Mouse (Mus musculus): Measurements from ENCODE around the gene Rbm12. TPM values are rescaled to one million over a fixed set of nuclear protein-coding genes. Genes with fewer than 3 reads are reported as not detected.
A peak's percentile ranks its signal among the peaks of the same experiment; 100 is the strongest.

Rbm12 gene
- 10 to 100 TPM; 27.7 to 36.0 TPM for total RNA-seq (2021)
- long read RNA-seq, experiment 1, full-length matches to known transcripts, result 12 of 13 reads
- long read RNA-seq, experiment 1, partial matches to known transcripts, result 0 of 13 reads
- long read RNA-seq, experiment 1, other reads (novel, unspliced or antisense), result 1 of 13 reads
- long read RNA-seq, experiment 2, full-length matches to known transcripts, result 9 of 11 reads
- long read RNA-seq, experiment 2, partial matches to known transcripts, result 0 of 11 reads
- long read RNA-seq, experiment 2, other reads (novel, unspliced or antisense), result 2 of 11 reads

DNA sequence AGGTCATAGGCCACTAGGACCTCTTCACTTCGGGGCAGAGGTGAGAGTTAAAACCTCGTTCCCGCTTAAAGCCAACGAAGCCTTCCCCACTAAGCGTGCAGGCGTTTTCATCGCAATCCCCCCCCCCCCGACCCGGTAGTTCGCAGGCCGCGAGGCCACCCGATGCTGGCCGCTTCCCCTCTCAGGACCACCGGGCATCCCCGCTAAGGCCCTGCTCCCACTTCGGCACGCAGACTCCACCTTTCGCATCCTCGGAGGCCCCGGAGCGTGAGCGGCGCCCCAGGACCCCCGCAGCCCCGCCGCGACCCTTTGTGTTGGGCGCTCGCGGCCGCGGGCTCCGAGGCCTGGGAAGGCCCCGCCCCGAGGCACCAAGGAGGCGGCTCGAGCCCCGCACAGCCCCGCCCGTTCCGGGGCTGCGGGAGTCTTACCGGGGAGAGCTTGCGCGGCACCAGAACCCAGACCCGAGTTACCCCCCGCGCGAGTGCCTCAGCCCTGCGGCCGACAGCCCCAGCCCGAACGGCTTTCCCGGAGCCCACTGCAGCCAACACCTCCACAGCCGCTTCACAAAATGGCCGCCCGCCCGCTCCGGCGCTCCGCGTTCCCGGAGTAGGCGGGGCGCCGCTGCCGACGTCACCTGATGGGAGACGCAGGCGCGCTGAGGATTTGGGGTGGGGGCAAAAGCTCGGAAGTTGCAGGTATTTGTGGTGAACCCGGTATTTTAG lies at the start of gene Rbm12, which contains the start of gene Cpne1:
Gene Rbm12, minus strand, starts transcription at position 621 of the 722 bp plus-strand sequence.
Gene Cpne1, minus strand, starts transcription at position 608 of the 722 bp plus-strand sequence.
- peak; percentile 90 to 94 for DNase-seq (ENCODE audit: extremely low spot score in 1 of 2, low spot score in 2 of 2)
- intact Hi-C loops (cut with DNase I), result loop anchor here (2.0 kb wide), 1 partner anchor 47 kb away; the partner anchor contains the start of gene Spag4
- H3K4me3 ChIP-seq, result peak within 1 kb of the TSS; percentile 97
- TF ChIP-seq CTCF (IDR thresholded peaks at IDR 0.05), result no peak
- peak within 1 kb of the TSS; percentile 97 for H3K27ac ChIP-seq

DNA sequence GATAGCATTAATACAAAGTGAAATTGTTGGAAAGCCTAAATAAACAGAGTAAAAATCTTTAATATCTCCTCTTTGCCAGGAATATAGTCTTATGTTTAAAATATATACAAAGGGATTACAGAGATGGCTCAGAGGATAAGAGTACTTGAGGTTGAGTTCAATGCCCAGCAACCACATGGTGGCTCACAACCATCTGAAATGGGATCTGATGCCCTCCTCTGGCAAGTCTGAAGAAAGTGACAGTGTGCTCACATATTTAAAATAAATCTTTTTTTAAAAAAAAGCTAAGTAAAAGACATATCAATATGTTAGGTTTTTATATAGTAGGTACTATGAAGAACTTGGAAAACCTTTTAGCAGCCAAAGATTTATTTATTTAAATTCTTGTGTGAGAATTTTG lies 39.8 kb upstream of the Rbm12 start:
- no peak for DNase-seq (ENCODE audit: extremely low spot score in 1 of 2, low spot score in 2 of 2)
- no peak overlapping the region for H3K4me3 ChIP-seq
- intact Hi-C loops (cut with DNase I), result no loop called here
- H3K27ac ChIP-seq, result no peak overlapping the region
- TF ChIP-seq CTCF (IDR thresholded peaks at IDR 0.05), result peak; percentile 37

DNA sequence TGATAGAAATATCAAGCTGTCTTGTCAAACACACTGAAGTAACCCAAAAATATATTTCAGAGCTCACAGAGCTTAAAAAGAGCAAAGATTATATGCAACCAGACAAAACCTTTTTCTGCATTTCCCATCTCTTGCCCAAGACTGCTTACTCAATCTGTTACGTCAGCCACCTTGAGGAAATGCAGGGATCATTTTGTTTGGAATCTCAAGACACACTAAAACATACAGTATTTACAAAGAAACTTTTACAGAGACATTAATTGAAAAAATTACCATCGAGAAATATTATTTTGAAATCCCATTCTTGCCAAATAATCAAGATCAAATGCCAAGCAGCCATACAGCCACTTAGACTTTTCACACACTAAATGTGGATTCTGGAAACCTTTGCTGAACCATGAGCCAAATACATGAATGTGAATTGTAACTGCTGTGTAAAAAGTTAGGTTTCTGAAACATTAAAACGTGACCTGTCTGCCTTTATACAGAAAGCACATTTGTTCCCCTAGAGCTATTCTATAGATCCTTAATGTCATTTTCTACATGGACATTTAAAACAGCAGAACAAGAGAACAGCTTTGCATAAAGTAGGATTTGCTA lies 35.6 kb upstream of the Rbm12 start:
- intact Hi-C loops (cut with DNase I), result no loop called here
- no peak for TF ChIP-seq CTCF (IDR thresholded peaks at IDR 0.05)

DNA sequence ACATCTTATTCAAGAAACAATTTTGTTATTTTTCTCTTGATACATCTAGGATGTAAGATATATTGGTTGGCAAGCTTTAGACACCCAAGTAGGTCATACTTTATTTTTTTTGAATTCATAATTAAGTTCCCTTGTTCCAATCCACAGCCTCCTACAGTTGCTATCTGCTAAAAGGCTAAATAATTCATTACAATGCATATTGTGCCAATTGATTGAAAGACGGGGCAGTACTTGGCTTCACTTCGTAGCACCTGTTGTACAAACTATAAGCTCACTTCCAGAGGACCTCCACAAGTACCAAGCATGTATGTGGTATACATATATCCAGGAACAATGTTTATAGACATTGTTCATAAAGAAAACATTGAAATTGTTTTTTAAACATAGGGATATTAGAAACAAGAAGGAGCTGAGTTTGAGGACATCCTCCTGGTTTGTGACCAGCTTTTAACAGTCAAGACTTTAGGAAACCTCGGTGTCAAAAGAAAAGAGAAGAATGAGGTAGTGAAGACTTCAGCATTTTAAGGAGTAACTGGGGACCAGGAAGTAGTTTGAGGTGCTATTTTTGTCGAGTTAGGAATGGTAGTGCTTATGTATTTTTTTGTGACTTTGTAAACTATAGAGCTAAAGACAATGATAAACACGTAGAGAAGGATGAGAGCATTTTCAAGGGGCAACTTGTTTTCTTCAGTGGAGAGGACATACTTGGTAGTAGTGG lies 34.7 kb upstream of the Rbm12 start:
- intact Hi-C loops (cut with DNase I), result no loop called here
- DNase-seq (ENCODE audit: extremely low spot score in 1 of 2, low spot score in 2 of 2), result no peak
- Histone ChIP-seq H3K4me3 (no peak overlapping the region), H3K27ac (no peak overlapping the region)
- no peak for TF ChIP-seq CTCF (IDR thresholded peaks at IDR 0.05)

More for the DNA sequence above, 35.6 kb upstream of the Rbm12 start:
- H3K4me3 ChIP-seq, result no peak overlapping the region
- no peak overlapping the region for H3K27ac ChIP-seq
- DNase-seq (ENCODE audit: extremely low spot score in 1 of 2, low spot score in 2 of 2), result no peak

DNA sequence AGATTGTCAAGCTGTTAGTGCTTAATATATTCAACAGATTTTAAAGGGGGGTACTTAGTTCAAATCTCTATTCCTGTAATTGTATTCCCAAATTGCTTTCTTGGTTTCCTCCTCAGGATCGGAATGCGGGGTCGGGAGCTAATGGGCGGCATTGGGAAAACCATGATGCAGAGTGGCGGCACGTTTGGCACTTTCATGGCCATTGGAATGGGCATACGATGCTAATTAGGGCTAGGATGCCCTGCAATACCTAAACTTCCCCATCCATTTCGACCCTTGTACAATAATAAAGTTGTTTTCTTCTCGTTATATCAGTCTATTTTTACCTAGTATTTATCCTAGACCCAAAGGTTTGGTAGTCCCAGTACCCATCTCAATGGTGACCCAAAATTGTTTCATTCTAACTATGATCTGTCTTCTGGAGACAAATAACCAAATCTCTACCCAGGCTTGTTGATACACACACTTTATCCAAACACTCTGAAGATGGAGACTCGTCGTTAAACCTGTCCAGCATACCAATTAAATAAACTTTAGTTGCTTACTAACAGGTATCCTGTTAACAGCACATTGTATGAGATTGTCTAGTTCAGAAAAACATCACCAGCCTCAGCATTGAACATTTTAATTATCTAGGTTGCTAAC lies 33.8 kb upstream of the Rbm12 start:
- intact Hi-C loops (cut with DNase I), result no loop called here
- TF ChIP-seq CTCF (IDR thresholded peaks at IDR 0.05), result no peak
- DNase-seq (ENCODE audit: extremely low spot score in 1 of 2, low spot score in 2 of 2), result no peak
- no peak overlapping the region for H3K27ac ChIP-seq
- no peak overlapping the region for H3K4me3 ChIP-seq

DNA sequence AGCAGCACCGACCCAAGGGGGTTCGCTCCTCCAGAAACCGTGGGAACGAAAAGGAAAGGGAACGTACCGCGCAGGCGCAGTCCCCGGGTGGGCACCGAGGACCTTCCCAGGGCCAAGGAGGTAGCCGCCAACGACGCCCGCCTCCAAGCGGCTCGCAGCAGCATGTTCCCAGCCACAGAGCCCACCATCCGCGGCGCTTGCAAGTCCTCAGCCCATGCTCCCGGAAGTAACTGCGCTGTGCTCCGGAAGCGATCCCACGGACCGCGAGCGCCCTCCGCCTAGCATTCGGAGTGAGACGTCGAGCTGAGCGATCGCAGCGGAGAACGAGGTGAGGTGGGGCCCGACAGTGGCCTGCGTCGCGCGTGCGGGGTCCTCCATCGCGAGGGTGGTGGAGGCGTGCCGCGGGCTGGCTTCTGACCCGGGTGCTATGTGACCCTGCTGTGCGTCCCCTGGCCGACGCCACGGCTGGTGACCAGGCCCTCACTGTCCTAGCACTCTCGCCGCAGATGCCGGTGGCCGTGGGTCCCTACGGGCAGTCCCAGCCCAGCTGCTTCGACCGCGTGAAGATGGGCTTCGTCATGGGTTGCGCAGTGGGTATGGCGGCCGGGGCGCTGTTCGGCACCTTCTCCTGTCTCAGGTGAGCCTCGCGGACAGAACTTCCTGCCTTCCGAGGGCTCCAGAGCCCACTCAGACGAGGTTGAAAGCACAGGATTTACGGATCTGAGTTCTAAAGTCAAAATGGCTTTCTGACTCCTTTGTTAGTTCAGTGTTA lies 32.4 kb upstream of the Rbm12 start, which contains the start of the genes Romo1 and Nfs1:
Gene Romo1, plus strand, starts transcription at position 87 of the 772 bp plus-strand sequence.
Gene Nfs1, minus strand, starts transcription at position 234 of the 772 bp plus-strand sequence.
- H3K4me3 ChIP-seq, result peak within 1 kb of the TSS; percentile 79
- peak within 1 kb of the TSS; percentile 94 for H3K27ac ChIP-seq
- peak; percentile 38 for TF ChIP-seq CTCF (IDR thresholded peaks at IDR 0.05)
- intact Hi-C loops (cut with DNase I), result loop anchor here (5.0 kb wide), 2 partner anchors 33 to 182 kb away; no protein-coding TSS in a partner anchor
- peak; percentile 93 to 95 for DNase-seq (ENCODE audit: extremely low spot score in 1 of 2, low spot score in 2 of 2)

DNA sequence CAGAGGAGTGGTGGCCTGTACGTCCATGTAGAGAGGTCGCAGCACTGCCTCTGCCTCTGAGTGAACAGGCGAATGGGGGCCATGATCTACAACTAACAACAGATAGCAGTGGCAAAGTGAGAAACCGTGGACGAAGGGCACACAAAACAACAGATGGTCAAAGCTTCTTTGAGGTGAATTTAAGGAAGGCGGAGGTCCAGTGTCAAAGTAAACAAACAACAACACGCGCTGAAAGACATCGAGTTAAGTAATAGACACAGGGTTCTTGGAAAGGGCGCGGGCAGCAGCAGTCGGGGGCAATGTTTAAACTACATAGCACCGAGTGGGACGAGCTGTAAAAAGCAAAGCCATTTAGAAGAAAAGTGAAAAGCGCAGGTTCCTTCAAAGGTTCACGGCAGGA lies 31.6 kb upstream of the Rbm12 start:
- peak overlapping the region; percentile 94 for H3K27ac ChIP-seq
- intact Hi-C loops (cut with DNase I), result loop anchor here (5.0 kb wide), 2 partner anchors 34 to 181 kb away; no protein-coding TSS in a partner anchor
- H3K4me3 ChIP-seq, result peak overlapping the region; percentile 79
- TF ChIP-seq CTCF (IDR thresholded peaks at IDR 0.05), result no peak
- no peak for DNase-seq (ENCODE audit: extremely low spot score in 1 of 2, low spot score in 2 of 2)

DNA sequence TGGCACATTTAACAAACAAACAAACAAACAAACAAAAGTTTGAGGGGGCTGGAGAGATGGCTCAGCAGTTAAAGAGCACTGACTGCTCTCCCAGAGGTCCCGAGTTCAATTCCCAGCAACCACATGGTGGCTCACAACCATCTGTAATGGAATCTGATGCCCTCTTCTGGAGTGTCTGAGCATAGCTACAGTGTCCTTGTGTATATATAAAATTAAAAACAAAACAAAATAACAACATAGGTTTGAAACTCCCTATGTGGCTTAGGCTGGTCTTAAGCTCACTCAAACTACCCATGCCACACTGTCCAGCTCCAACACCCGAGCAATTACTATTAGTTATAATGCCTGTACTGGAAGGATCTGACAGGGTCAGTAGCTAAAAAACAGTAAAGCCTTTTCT lies 31.0 kb upstream of the Rbm12 start:
- Histone ChIP-seq H3K4me3 (peak overlapping the region; percentile 79), H3K27ac (no peak overlapping the region)
- no peak for DNase-seq (ENCODE audit: extremely low spot score in 1 of 2, low spot score in 2 of 2)
- TF ChIP-seq CTCF (IDR thresholded peaks at IDR 0.05), result peak; percentile 23
- intact Hi-C loops (cut with DNase I), result loop anchor here (5.0 kb wide), 2 partner anchors 34 to 181 kb away; no protein-coding TSS in a partner anchor

DNA sequence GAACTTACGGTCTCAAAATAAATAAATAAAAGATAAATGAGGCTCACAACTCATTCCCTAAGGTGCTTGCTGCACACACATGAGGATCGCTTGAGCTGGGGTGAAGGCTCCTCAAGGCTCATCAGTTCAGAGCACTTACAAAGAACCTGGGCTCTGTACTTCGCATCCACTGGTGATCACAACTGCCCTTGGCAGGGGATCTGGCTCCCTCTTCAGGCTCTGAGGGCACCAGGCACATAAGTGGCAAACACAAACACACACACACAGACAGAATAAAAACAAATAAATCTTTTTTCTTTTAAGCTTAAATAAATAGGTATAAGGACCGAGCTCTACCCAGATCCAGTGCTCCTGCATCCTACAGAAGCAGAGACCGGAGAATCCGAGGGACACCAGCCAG lies 23.9 kb upstream of the Rbm12 start:
- peak; percentile 3; the same call in 1 of the 2 replicates for TF ChIP-seq CTCF (IDR thresholded peaks at IDR 0.05)
- no peak for DNase-seq (ENCODE audit: extremely low spot score in 1 of 2, low spot score in 2 of 2)
- Histone ChIP-seq H3K27ac (no peak overlapping the region), H3K4me3 (no peak overlapping the region)
- intact Hi-C loops (cut with DNase I), result no loop called here

DNA sequence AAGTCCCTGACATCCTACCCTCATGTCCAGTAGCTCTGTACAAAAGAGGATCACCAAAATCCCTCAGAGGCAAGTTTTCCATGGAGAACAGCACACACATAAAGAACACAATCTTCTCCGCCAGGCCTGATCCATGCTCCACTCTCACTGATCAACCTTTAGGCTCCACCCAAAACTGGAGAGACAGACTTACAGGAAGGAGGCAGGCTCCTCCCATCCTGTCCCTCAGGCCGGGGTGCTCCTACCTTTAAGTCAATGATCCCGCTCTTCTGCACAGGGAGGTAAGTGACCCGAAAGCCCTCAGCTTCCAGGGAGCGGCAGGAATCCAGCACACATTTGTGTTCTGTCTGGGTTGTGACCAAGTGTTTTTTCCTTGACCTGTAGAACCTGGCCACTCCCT lies 22.4 kb upstream of the Rbm12 start:
- DNase-seq (ENCODE audit: extremely low spot score in 1 of 2, low spot score in 2 of 2), result no peak
- no peak for TF ChIP-seq CTCF (IDR thresholded peaks at IDR 0.05)
- no peak overlapping the region for H3K4me3 ChIP-seq
- H3K27ac ChIP-seq, result no peak overlapping the region
- intact Hi-C loops (cut with DNase I), result no loop called here
